Mouse (Mus musculus) brain, embryonic 14.5 days (tissue): Measurements from ENCODE around the gene Entpd1.

Experiments
- CTCF ChIP-seq: fragments of 200-500 bp; IDR thresholded peaks from 2 replicates; pipeline ENCODE4 v1.5.1; 2012; ENCODE audit warnings: inconsistent platforms, mild to moderate bottlenecking, moderate library complexity, borderline replicate concordance; ENCODE audit not compliant: insufficient read depth, insufficient read length; ENCODE audit errors: extremely low read depth
- POLR2A ChIP-seq: fragments of 200-500 bp; IDR thresholded peaks from 2 replicates; pipeline ENCODE4 v1.6.1; 2012; ENCODE audit warnings: mild to moderate bottlenecking, inconsistent platforms, borderline replicate concordance; ENCODE audit not compliant: poor library complexity, insufficient read depth, insufficient read length, severe bottlenecking; ENCODE audit errors: extremely low read depth

- TF ChIP-seq POLR2A (no peak), CTCF (no peak)
These were observed 20.5 kb downstream of the Entpd1 start for GRCm38 (mm10) chr19:40632668-40633067.
